Comparison of ENCODE assay signal across 21 mouse cellular contexts in genomic region chr5:148922773-148923172, GRCm38 (mm10). TPM values are rescaled to one million over a fixed set of nuclear protein-coding genes. Genes with fewer than 3 reads are reported as not detected.
DNase-seq lines count a peak whose midpoint lies in the region; ATAC-seq and TF ChIP-seq lines count a peak whose summit lies in the region.
"Had no signal": no experiment of that assay in that cellular context is flagged by ENCODE, and none has a peak within 500 bp of the region (broad histone marks: within the 10 kb centered on the region; RNA-seq: fewer than 3 reads in every experiment).

No protein-coding gene starts in this region.

- no peak overlapping the region for H3K27ac ChIP-seq in lung, postnatal 0 days (ENCODE audit: low read length)

- no peak for TF ChIP-seq EP300 in lung, postnatal 0 days (IDR thresholded peaks at IDR 0.05)

- no peak for TF ChIP-seq CTCF in lung, postnatal 0 days (IDR thresholded peaks at IDR 0.05)

- no peak for DNase-seq in lung, postnatal 0 days (ENCODE audit: low spot score)
- no peak for DNase-seq in kidney, adult 11 months
- DNase-seq in layer of hippocampus, adult 9-10 months (ENCODE audit: low spot score), result no peak
- DNase-seq: adrenal gland, adult 2 months; adrenal gland, adult 8-10 months; adrenal gland, postnatal 10 days; adrenal gland, postnatal 14 days; adrenal gland, postnatal 25 days; adrenal gland, postnatal 36 days; B cell, adult 2 months; cerebellum, adult 11 months; cerebellum, adult 11-12 months; cerebellum, adult 18-20 months had no signal

- no peak overlapping the region for H3K9ac ChIP-seq in lung, postnatal 0 days (replicated peaks; ENCODE audit: low read depth)

- H3K36me3 ChIP-seq in lung, postnatal 0 days (ENCODE audit: insufficient read depth, low read length), result no peaks in the 10 kb centered on the region
- H3K36me3 ChIP-seq: G1E had no signal

- 60% methylated on average over 5 of the region's 5 CpGs for WGBS in lung, postnatal 0 days

- H3K9me3 ChIP-seq in lung, postnatal 0 days (ENCODE audit: low read length), result no peaks in the 10 kb centered on the region

- no peak overlapping the region for H3K4me2 ChIP-seq in lung, postnatal 0 days (replicated peaks; ENCODE audit: low read depth, low read length)

- no peaks in the 10 kb centered on the region for H3K27me3 ChIP-seq in lung, postnatal 0 days (replicated peaks; ENCODE audit: insufficient read depth, low read length)
- H3K27me3 ChIP-seq: CH12.LX, Patski had no signal

- H3K4me1 ChIP-seq in lung, postnatal 0 days (ENCODE audit: insufficient read depth, low read depth, low read length), result no peaks in the 10 kb centered on the region

- ATAC-seq in granulocyte monocyte progenitor cell, adult 5-6 weeks (replicated peaks; ENCODE audit: poor library complexity, severe bottlenecking), result peak; percentile 81
- ATAC-seq in megakaryocyte, adult 5-6 weeks (ENCODE audit: poor library complexity, severe bottlenecking), result 0 out of 2 replicates have a peak, but pooled peaks have one; percentile 27
- peak; percentile 66 for ATAC-seq in megakaryocyte progenitor cell, adult 5-6 weeks (replicated peaks; ENCODE audit: poor library complexity)
- no peak for ATAC-seq in lung, postnatal 0 days
- ATAC-seq: activated CD4-positive, CD25-positive, alpha-beta regulatory T cell, adult 4 months; CD4-positive, CD25-positive, alpha-beta regulatory T cell, adult 4 months; Patski had no signal

- H3K4me3 ChIP-seq in lung, postnatal 0 days (ENCODE audit: low read depth, low read length), result no peak overlapping the region

RNA-seq across cellular contexts. Expression of gene Katnal1, which starts 6.3 kb away (rescaled TPM):
- 4.4 and 4.6 TPM in 2 replicates for total RNA-seq in granulocyte monocyte progenitor cell, adult 5-6 weeks (2014; fragmentation: Nextera tagmentation)
- 4.4 and 9.3 TPM in 2 replicates for total RNA-seq in granulocyte monocyte progenitor cell, adult 5-6 weeks (2017)
- 1.8 and 3.1 TPM in 2 replicates for total RNA-seq in megakaryocyte, adult 5-6 weeks (2015)
- total RNA-seq in megakaryocyte, adult 5-6 weeks (2017), result 2.4 and 2.5 TPM in 2 replicates
- 5.6 and 6.5 TPM in 2 replicates for total RNA-seq in megakaryocyte progenitor cell, adult 5-6 weeks (2015)
- 6.9 and 9.0 TPM in 2 replicates for total RNA-seq in megakaryocyte progenitor cell, adult 5-6 weeks (2017)
- polyA plus RNA-seq in lung, postnatal 0 days (2015; fragmentation: Nextera tagmentation; extraction: Ambion mirVana), result 4.3 and 5.0 TPM in 2 replicates
- polyA plus RNA-seq: G1E had no signal
